Mouse (Mus musculus): ENCODE results near the gene Limd1.
A peak's percentile ranks its signal among the peaks of the same experiment; 100 is the strongest.

The Limd1 gene

DNA sequence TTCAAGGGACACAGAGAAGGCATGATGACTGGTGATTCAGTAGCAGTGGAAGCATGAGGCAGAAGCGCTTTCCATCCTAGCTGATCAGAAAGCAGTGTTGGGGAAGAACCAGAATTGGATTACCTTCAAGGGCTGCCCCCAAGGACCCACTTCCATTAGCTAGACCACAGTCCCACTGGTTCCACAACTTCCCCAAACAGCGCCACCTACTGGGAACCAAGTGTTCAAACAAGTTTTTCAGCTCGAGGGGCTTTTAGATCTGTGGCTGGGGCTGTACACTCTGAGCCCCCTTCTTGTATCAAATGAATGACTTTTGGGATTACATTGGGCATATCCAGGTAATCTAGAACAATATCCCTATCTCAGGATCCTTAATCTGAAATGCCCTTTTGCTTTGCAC lies 45.2 kb downstream of the Limd1 start:
- TF ChIP-seq GATA4 (IDR thresholded peaks at IDR 0.05; ENCODE audit: insufficient replicate concordance, low read length), result no peak

DNA sequence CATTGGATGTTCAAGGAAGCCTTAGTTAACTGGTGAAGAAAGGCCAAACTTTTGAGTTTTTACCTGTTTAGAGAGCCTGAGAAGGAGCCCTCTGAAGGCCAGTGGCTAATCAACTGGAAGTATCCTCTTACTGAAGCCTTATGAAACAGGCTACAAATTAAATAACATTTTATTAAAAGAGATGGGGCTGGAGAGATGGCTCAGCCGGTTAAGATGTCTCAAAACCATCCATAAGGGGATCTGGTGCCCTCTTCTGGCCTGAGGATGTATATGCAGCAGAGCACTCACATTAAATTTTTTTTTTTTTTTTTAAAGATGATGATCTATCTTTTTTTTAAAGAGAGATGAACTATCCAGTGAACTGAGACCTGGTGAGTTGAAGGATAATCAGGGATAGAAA lies 46.6 kb downstream of the Limd1 start:
- TF ChIP-seq GATA4 (IDR thresholded peaks at IDR 0.05; ENCODE audit: insufficient replicate concordance, low read length), result no peak

DNA sequence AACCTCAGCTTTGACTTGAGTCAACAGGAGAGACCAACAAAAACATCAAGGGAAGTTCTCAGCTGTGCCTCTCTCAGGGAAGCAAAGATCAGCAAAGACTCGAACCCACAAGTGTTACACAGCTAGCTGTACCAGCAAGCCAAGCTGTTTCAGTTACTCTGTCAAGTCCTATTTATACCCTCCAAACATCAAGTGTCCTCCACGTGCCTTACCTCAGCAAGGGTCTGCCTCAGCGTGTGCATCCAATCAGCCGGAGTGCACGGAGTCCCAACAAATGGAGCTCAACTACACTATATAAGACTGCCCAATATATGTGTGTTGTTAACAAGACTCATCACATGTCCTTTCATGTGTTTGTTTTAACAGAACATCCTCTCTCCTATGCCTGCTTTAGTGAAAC lies 48.0 kb downstream of the Limd1 start:
- no peak for TF ChIP-seq GATA4 (IDR thresholded peaks at IDR 0.05; ENCODE audit: insufficient replicate concordance, low read length)

DNA sequence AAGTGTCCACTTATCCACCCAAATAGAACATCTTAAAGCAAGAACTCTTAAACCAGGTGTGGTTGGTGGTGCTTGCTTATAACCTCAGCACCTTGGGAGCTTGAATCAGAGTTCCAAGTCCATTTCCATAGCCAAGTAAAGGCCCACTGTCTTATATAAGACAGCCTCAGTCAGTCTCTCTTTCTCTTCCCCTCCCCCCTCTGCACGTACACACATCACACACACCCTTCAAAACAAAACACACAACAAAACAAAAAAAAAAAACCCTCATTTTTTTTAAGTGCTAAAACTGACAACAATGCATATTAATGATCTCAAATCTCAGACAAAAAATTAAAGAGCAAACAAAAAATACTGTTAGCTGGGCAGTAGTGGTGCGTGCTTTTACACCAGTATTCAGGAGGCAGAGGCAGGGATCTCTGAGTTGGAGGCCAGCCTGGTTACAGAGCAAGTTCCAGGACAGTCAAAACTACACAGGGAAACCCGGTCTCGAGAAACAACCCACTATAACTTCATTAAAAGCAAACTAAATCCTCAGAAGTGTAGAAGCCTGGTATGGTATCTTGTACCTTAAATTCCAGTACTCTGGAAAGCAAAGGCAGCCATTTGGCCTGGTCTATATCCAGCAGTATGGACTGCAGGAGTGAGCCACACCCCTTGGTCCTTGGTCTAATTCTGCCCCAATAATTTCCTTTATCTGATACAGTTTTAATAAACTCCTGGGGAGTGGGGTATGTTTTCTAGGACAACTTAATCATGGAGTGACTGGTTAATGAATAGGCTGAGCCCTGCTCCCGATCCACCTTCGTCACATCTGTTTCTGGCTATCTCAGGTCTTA lies 49.8 kb downstream of the Limd1 start:
- no peak for TF ChIP-seq GATA4 (IDR thresholded peaks at IDR 0.05; ENCODE audit: insufficient replicate concordance, low read length)

DNA sequence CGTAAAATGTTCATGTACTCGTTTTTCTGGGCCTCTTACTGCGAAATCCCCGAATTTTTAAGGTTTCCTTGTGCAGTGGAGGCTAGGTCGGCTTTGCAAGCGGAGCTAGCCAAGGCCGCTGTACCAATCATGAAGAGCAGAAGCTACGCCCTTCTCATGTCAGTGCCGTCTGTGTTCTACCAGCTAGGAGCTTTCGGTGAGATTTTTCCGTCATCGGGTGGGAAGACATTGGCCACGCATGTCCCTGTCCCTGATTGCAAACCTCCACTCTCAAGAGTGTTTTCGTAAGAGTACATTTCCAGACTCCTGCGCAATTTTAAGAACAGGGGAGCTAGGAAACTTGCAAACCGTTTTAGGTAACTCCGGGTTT lies 50.4 kb downstream of the Limd1 start:
- no peak for TF ChIP-seq GATA4 (IDR thresholded peaks at IDR 0.05; ENCODE audit: insufficient replicate concordance, low read length)

DNA sequence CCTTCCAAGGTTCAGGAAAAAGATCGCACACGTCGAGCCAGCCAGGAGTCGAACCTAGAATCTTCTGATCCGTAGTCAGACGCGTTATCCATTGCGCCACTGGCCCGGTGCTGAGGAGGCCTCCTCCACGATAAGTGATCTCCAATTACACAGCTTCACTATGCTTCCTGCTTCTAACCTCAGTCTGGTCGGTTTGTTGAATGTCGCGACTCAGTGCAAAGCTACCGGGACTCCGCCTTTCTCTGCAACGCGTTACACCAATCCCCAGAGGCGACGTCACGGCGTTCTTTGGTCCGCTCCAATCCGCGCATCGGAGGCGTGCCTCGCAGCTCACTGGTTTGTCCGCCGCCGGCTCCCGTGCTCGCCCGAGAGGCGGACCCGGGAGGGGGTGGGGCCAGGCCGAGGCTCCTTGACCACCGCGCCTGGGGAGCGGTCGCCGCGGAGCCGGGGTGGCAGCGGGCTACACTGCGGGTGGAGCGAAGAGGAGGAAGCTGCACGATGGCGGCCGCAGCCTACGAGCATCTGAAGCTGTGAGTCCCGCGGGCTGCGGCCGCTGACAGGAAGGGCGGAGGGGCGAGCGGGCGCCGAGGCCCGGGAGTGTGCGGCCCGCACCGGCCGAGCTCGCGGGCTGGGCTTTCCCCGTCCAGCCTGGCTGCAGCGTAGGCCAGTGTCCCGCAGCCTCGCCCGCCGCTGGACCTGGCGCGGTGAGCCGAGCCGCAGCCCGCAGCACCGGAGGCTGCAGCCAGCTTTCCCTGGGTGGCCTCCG lies 51.1 kb downstream of the Limd1 start, which contains the start of gene Sacm1l:
TSS of gene Sacm1l (plus strand) at position 368 of the 766 bp plus-strand sequence.
- TF ChIP-seq GATA4 (IDR thresholded peaks at IDR 0.05; ENCODE audit: insufficient replicate concordance, low read length), result peak; percentile 50; the same call in 1 of the 2 replicates

DNA sequence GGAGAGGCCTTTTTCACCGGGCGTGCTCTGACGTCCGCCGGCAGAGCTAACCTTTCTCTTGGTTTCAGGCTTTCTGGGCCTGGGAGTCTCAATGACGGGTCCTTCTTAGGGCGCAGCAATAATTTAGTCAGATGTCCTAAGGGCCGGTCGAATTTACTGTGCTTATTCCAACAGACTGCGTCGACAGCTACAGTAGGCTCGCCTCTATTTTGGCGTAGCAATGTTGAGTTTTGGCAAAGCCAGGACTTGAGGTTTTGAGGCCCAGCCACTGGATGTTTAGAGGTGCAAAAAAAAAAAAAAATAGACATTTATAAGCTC lies 51.6 kb downstream of the Limd1 start:
- TF ChIP-seq GATA4 (IDR thresholded peaks at IDR 0.05; ENCODE audit: insufficient replicate concordance, low read length), result no peak

DNA sequence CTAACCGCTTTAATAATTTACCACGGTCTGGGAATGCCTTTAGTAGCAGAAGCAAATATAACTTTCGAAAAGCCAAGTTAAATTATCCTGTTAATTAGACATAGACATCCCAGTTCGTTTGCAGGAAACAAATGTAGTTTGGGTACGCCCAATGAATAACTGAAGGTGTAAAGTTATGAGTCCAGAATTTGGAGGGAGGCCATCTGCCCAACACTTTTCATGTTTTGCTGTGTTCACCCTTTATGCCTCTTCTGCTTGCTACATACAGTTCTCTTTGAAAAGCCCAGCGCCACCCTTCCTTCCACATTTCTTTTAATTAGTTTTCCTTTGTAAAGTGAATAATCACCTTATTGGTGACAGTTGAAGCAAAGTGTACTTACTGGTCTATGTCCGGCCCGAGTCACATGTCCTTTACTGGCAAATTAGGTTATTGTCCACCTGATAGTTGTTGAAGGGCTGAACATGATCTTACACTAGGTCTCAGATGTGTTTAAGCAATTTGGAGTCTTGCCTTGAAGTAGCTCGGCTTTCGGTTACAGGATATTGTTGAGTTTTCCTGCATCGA lies 52.1 kb downstream of the Limd1 start:
- TF ChIP-seq GATA4 (IDR thresholded peaks at IDR 0.05; ENCODE audit: insufficient replicate concordance, low read length), result no peak

DNA sequence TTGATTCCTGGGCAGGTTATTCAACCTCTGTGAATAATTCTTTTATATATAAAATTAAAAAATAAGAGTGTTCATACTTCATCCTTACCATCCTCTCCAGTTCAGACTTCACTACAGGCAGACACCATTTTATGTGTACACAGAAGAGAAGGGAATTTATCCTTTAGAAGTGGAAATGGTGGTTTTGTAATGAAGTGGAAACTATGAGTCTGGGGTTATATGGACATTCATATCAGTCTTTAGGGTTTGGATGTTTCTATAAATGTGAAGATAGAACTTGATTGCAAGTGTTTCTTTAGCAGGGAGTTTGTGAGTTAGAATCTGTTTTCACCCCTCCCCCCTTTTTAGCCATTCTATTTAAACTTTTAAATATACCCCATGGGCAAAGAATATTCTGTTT lies 52.7 kb downstream of the Limd1 start:
- no peak for TF ChIP-seq GATA4 (IDR thresholded peaks at IDR 0.05; ENCODE audit: insufficient replicate concordance, low read length)

DNA sequence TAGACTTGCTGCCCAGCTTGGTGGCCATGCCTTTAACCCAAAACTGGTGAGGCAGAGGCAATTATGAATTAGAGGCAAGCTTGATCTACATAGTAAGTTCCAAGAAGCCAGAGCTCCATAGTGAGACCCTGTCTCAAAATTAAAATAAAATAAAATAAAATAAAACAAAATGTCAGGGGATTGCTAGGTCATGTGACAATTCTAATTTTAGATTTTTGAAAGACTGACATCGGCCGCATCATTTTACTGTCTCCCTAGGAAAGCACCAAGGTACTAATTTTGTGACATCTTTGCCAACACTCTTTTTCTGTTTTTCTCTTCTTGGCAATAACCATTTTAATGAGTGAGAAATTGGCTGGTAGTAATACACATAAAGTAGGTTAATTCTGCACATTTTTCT lies 58.1 kb downstream of the Limd1 start:
- TF ChIP-seq GATA4 (IDR thresholded peaks at IDR 0.05; ENCODE audit: insufficient replicate concordance, low read length), result no peak

DNA sequence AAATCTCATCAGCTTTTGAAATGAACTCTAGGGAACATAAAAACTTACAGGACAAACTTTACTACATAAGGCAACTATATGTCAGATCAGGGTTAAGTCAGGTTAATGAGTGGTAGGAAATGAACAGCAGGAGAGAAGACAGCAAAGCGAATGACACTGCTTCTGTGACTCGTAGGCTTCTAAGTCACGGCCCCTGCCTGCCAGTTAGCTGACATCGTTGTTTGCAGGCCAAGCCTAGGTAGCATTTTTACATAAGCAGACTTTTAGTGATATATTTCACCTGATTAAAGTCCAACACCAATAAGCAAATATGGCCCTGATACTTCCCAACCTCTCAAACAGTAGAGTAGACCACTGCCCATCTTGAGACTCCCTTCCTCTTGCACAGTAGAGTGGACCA lies 59.7 kb downstream of the Limd1 start:
- no peak for TF ChIP-seq GATA4 (IDR thresholded peaks at IDR 0.05; ENCODE audit: insufficient replicate concordance, low read length)

DNA sequence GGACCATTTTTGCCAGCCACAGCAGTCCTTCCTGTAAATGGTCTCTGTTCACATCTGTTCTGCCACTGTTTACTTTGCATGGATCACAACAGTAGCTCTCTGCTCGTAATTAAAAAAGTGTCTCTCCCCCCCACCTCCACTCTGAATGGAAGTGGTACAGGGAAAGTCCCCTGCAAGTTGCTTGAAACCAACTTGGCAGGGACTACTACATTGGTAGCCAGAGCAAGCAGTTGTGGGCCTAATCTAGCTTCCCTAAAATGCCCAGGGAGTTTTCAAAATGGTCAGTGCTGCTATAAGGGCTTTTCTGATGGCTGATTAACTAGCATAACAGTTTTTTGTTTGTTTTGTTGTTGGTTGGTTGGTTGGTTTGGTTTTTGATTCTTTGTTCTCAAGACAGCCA lies 60.6 kb downstream of the Limd1 start:
- TF ChIP-seq GATA4 (IDR thresholded peaks at IDR 0.05; ENCODE audit: insufficient replicate concordance, low read length), result no peak

DNA sequence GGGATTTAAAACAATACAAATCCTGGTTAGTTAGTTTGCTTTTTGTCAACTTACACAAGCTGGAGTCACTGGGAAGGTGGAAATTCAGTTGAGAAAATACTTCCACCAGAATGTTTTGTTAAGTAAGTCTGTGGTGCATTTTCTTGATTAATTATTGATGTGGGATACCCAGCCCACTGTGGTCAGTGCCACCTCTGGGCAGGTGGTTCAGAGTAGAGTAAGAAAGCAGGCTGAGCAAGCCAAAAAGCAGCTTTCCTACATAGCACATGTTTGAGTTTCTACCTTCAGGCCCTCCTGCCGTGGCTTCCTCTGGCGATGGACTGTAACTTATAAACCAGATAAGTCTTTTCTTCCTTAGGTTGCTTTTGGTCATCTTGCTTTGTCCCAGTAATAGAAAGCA lies 61.3 kb downstream of the Limd1 start:
- TF ChIP-seq GATA4 (IDR thresholded peaks at IDR 0.05; ENCODE audit: insufficient replicate concordance, low read length), result no peak

DNA sequence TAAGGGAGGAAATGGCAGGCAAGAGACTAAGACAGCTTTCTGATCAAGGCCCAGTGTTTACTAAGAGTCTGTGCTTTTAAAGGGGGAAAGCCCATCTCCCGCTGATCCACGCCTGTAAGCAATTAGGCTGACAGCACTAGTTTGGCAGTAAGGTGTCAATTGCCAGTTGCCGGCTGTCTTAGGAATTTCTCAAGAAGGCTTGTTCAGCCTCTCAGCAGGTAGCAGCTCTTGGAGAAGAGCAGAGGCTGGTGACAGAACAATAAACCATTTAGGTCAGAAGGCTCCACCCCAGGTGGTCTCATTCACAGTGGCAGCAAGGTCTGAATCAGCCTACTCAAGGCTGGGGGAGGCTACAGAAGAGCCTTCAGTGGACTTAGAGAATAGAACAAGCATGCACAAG lies 76.1 kb downstream of the Limd1 start:
- no peak for TF ChIP-seq GATA4 (IDR thresholded peaks at IDR 0.05; ENCODE audit: insufficient replicate concordance, low read length)

Data from liver, adult (tissue).